Mouse (Mus musculus): ENCODE results near the gene Mex3d. TPM values are rescaled to one million over a fixed set of nuclear protein-coding genes. Genes with fewer than 3 reads are reported as not detected.

Gene Mex3d
- polyA plus RNA-seq, 1 experiment: 20.6 TPM

DNA sequence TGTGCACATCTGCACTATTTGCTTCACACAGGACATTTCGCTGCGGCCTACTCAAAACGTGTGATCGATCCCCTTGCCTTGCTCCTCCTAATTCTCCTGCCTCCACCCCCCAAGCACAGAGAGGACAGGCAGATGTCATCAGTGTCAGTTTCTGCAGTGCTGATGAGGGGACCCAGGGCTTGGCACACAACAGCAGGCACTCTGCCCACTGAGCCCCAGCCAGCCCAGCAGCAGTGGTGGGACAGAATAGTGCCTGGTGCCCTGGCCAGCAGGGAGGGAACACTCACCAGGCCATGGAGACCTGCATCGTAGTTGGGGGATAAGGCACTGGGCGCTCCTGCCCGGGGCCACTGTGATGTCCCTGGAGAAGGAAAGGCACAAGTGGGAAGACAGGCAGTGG is 28.1 kb upstream of the Mex3d start:
- H3K4me1 ChIP-seq (ENCODE audit: control insufficient read depth, insufficient read depth, insufficient read length, low read length): peaks cover 23% of the 10 kb centered on the region

DNA sequence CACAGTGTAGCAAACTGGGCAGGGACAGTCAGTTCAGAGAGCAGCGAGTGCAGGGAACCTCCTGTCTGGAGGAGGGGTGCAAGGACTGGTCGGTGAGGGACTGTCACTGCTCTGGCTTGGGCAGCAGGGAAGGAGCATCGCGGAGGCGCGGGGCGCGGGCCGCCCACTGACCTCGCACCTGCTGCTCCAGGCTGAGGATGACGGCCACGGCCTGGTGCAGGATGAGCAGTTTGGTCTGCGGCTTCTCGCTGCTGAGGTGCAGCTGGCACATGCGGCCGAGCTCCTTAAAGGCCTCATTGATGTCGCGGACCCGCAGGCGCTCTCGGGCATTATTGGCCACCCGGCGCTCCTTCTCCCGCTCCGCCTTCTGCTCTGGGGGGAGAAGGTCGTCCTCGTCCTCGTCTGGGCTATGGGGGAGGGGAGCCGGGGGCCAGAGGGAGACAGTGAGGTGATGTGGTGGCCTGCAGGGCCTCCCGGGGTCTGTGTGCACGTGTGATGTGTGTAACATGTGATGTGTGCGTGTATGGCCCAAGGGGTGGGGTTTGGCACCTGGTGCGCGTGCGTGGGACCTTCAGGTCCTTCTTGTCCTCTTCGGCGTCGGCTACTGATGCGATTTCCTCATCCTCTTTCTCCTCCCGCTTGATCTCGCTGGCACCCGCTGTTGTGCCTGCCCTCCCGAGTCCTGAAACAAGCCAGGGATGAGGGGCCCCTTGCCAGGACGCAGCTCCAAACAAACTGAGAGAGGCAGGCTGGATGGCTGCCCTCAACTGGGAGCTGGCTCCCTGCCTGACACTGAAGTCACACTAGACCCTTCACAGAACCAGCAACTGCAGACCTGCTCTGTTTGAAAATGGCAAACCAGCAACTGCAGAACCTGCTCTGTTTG is 25.4 kb upstream of the Mex3d start:
- WGBS: 81% methylated on average over 44 of the region's 44 CpGs
- Histone ChIP-seq H3K27me3 (ENCODE audit: control insufficient read depth, insufficient read depth, low read length) (no peaks in the 10 kb centered on the region), H3K4me1 (ENCODE audit: control insufficient read depth, insufficient read depth, insufficient read length, low read length) (no peaks in the 10 kb centered on the region; the same call in none of the 2 replicates), H3K27ac (ENCODE audit: insufficient read depth, low read depth, low read length) (no peak overlapping the region), H3K4me3 (ENCODE audit: low read depth, low read length) (no peak overlapping the region), H3K36me3 (ENCODE audit: control insufficient read depth, insufficient read depth, low read length) (peaks cover 76% of the 10 kb centered on the region)
- TF ChIP-seq POLR2A (IDR thresholded peaks at IDR 0.05; ENCODE audit: low read depth, low read length) (no peak), CTCF (IDR thresholded peaks at IDR 0.05; ENCODE audit: extremely low read depth, insufficient read length, insufficient replicate concordance, low read depth, low read length) (no peak)

More for the DNA sequence above, 28.1 kb upstream of the Mex3d start:
- Histone ChIP-seq H3K27me3 (ENCODE audit: control insufficient read depth, insufficient read depth, low read length) (no peaks in the 10 kb centered on the region), H3K27ac (ENCODE audit: insufficient read depth, low read depth, low read length) (no peak overlapping the region), H3K36me3 (ENCODE audit: control insufficient read depth, insufficient read depth, low read length) (peaks cover 75% of the 10 kb centered on the region), H3K4me3 (ENCODE audit: low read depth, low read length) (no peak overlapping the region)
- TF ChIP-seq POLR2A (IDR thresholded peaks at IDR 0.05; ENCODE audit: low read depth, low read length) (no peak), CTCF (IDR thresholded peaks at IDR 0.05; ENCODE audit: extremely low read depth, insufficient read length, insufficient replicate concordance, low read depth, low read length) (no peak)
- 93% methylated on average over 7 of the region's 7 CpGs for WGBS

GRCm38 (mm10) chr10:80407924-80408323 is 20.5 kb upstream of the Mex3d start:
- no peak overlapping the region for H3K4me3 ChIP-seq (ENCODE audit: low read depth, low read length)
- WGBS: 33% methylated on average over 4 of the region's 4 CpGs

GRCm38 (mm10) chr10:80406684-80407501 is 19.4 kb upstream of the Mex3d start, which contains the start of gene Uqcr11:
Uqcr11 (minus strand) TSS chr10:80406830.
- H3K4me3 ChIP-seq (ENCODE audit: low read depth, low read length): peak within 1 kb of the TSS; percentile 79
- H3K36me3 ChIP-seq (ENCODE audit: control insufficient read depth, insufficient read depth, low read length): peaks cover 44% of the 10 kb centered on the region
- H3K27me3 ChIP-seq (ENCODE audit: control insufficient read depth, insufficient read depth, low read length): no peaks in the 10 kb centered on the region
- TF ChIP-seq CTCF (IDR thresholded peaks at IDR 0.05; ENCODE audit: extremely low read depth, insufficient read length, insufficient replicate concordance, low read depth, low read length) (no peak), POLR2A (IDR thresholded peaks at IDR 0.05; ENCODE audit: low read depth, low read length) (peak; percentile 53)
- WGBS: under 1% methylated on average over 27 of the region's 27 CpGs
- H3K27ac ChIP-seq (ENCODE audit: insufficient read depth, low read depth, low read length): peak within 1 kb of the TSS; percentile 48
- peaks cover 13% of the 10 kb centered on the region for H3K4me1 ChIP-seq (ENCODE audit: control insufficient read depth, insufficient read depth, insufficient read length, low read length)

More at GRCm38 (mm10) chr10:80407924-80408323, 20.5 kb upstream of the Mex3d start:
- TF ChIP-seq POLR2A (IDR thresholded peaks at IDR 0.05; ENCODE audit: low read depth, low read length): no peak
- no peak for TF ChIP-seq CTCF (IDR thresholded peaks at IDR 0.05; ENCODE audit: extremely low read depth, insufficient read length, insufficient replicate concordance, low read depth, low read length)
- Histone ChIP-seq H3K4me1 (ENCODE audit: control insufficient read depth, insufficient read depth, insufficient read length, low read length) (peaks cover 13% of the 10 kb centered on the region), H3K36me3 (ENCODE audit: control insufficient read depth, insufficient read depth, low read length) (peaks cover 45% of the 10 kb centered on the region), H3K27me3 (ENCODE audit: control insufficient read depth, insufficient read depth, low read length) (no peaks in the 10 kb centered on the region), H3K27ac (ENCODE audit: insufficient read depth, low read depth, low read length) (no peak overlapping the region)

GRCm38 (mm10) chr10:80405481-80406173 is 18.2 kb upstream of the Mex3d start:
- H3K4me3 ChIP-seq (ENCODE audit: low read depth, low read length): peak overlapping the region; percentile 79
- H3K4me1 ChIP-seq (ENCODE audit: control insufficient read depth, insufficient read depth, insufficient read length, low read length): peaks cover 13% of the 10 kb centered on the region
- no peaks in the 10 kb centered on the region for H3K27me3 ChIP-seq (ENCODE audit: control insufficient read depth, insufficient read depth, low read length)
- TF ChIP-seq POLR2A (IDR thresholded peaks at IDR 0.05; ENCODE audit: low read depth, low read length) (no peak), CTCF (IDR thresholded peaks at IDR 0.05; ENCODE audit: extremely low read depth, insufficient read length, insufficient replicate concordance, low read depth, low read length) (peak; percentile 32; the same call in 1 of the 2 replicates)
- H3K36me3 ChIP-seq (ENCODE audit: control insufficient read depth, insufficient read depth, low read length): peaks cover 36% of the 10 kb centered on the region
- WGBS: 27% methylated on average over 10 of the region's 10 CpGs
- no peak overlapping the region for H3K27ac ChIP-seq (ENCODE audit: insufficient read depth, low read depth, low read length)

DNA sequence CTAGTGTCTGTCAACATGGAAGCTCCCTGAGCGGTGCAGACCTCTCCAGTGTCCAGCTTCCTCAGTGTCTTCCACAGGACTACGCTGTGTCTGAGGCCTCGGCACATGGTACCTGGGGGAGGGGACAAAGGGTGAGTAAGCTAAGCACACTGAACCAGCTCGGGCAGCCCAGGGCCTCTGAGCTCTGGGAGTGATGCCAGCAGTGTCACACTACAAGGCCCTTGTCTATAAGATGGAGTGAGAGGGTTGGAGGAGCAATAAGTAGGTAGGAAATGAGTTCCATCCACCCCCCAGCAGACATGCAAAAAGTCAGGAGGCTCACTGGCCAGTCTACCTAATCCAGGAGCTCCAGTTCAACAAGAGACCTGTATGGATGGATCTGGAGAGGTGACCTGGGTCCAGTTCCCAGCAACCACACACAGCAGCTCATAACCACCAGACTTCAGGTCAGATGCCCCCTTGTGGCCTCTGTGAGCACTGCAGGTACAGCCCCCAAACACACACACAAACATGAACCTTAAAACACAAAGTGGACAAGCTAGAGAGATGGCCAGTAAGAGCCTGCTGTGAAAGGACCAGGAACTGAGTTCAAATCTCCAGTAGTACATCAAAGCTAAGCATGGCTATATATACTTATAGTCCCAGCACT is 15.7 kb upstream of the Mex3d start:
- TF ChIP-seq CTCF (IDR thresholded peaks at IDR 0.05; ENCODE audit: extremely low read depth, insufficient read length, insufficient replicate concordance, low read depth, low read length) (peak; percentile 69; the same call in 1 of the 2 replicates), POLR2A (IDR thresholded peaks at IDR 0.05; ENCODE audit: low read depth, low read length) (no peak)
- H3K4me3 ChIP-seq (ENCODE audit: low read depth, low read length): no peak overlapping the region
- H3K27ac ChIP-seq (ENCODE audit: insufficient read depth, low read depth, low read length): no peak overlapping the region
- H3K27me3 ChIP-seq (ENCODE audit: control insufficient read depth, insufficient read depth, low read length): no peaks in the 10 kb centered on the region
- WGBS: 83% methylated on average over 4 of the region's 4 CpGs
- H3K36me3 ChIP-seq (ENCODE audit: control insufficient read depth, insufficient read depth, low read length): peaks cover 24% of the 10 kb centered on the region
- peaks cover 20% of the 10 kb centered on the region for H3K4me1 ChIP-seq (ENCODE audit: control insufficient read depth, insufficient read depth, insufficient read length, low read length)
